Mouse (Mus musculus): Measurements from ENCODE around the gene Gal. TPM values are rescaled to one million over a fixed set of nuclear protein-coding genes. Genes with fewer than 3 reads are reported as not detected.

Gal gene
- 1.1 TPM in 1 of 2 replicates, not detected in the other for total RNA-seq (2023)

DNA sequence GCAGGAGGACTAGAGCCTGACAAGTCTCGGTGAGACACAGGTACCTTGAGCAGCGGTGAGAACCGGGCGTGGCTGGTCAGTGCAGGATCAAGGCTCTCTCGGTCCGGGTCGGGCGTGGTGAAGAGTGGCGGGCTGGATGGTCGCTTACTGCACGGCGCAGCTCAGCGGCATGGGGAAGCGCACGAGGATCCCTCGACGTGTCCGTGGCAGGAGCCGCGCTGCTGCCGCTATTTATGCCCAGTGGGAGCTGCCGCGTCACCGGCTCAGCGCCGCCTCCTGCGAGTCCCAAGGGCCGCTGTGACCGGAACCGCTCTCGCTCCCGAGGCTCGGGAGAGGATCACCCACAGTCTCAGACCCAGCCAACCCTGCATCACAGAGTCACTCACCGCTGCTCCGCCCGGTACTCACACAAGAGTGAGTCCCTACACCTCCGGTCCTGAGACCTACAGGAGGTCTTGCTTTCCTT lies at the start of gene Gal:
TSS of gene Gal (minus strand) at position 277 of the 466 bp plus-strand sequence.

DNA sequence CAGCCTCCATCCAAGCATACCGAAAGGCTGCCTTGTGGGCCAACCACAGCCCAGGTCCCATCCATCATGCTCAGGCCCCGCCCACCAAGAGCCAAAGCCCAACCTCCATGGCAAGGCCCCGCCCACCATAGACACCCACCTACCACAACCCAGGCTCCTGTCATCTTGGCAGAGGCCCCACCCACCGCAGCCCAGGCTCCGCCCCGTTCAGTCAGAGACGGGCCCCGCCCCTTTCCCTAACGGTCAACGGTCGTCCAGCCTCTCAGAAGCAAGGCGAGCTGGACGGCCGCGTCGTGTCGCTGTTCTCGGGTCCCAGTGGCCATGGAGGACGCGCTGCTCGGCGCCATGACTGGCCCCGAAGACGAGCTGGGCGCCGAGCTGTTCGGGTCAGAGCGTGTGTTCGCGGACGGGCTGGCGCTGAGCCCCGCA lies 25.7 kb downstream of the Gal start, which contains the start of gene Tesmin:
TSS of gene Tesmin (plus strand) at position 229 of the 429 bp plus-strand sequence.

Other genes with a start within 250 kb of the Gal start
- gene Mrpl21, start 131.6 kb downstream of the Gal start, total RNA-seq (2023): 17.9 and 23.9 TPM in 2 replicates
- gene Ighmbp2, start 131.5 kb downstream of the Gal start, total RNA-seq (2023): 6.2 and 8.0 TPM in 2 replicates
- gene Cpt1a, start 92.2 kb downstream of the Gal start, total RNA-seq (2023): 59.2 and 69.7 TPM in 2 replicates
- 1.0 and 1.8 TPM in 2 replicates for gene Tesmin, start 25.7 kb downstream of the Gal start, total RNA-seq (2023)
- gene Ppp6r3, start 161.2 kb upstream of the Gal start, total RNA-seq (2023): 97.6 and 126 TPM in 2 replicates

All from neutrophil, adult 65 days (primary cell).